Mouse (Mus musculus) CH12.LX (cell line): ENCODE data around the gene Zfp276. TPM values are rescaled to one million over a fixed set of nuclear protein-coding genes. Genes with fewer than 3 reads are reported as not detected.

Experiments used
- DNase-seq: peaks from one replicate; pipeline ENCODE4 v3.0.0-alpha.2; 2013; ENCODE audit errors: extremely low read depth
- H3K27ac ChIP-seq: 2 replicates; pipeline ENCODE4 v1.5.1; 2012; ENCODE audit warnings: low read depth, mild to moderate bottlenecking, control low read depth, moderate library complexity; ENCODE audit not compliant: insufficient read depth
- H3K27me3 ChIP-seq: replicated peaks from 2 replicates; pipeline ENCODE3; 2012; ENCODE audit warnings: inconsistent platforms
- H3K36me3 ChIP-seq, 2 experiments: replicated peaks in 1 of 2; 2 replicates each; pipeline versions ENCODE3 to v1.6.1; 2012; ENCODE audit warnings: inconsistent platforms in 1 of 2, low read length in 1 of 2, mild to moderate bottlenecking in 1 of 2, mixed read lengths in 1 of 2, moderate library complexity in 1 of 2; ENCODE audit not compliant: control insufficient read depth in 1 of 2, insufficient read depth in 1 of 2
- H3K4me1 ChIP-seq, 2 experiments: 2 replicates each; pipeline ENCODE4 v1.6.1; 2012; ENCODE audit warnings: inconsistent platforms in 1 of 2, moderate library complexity in 1 of 2; ENCODE audit not compliant: insufficient read depth in 2 of 2, control insufficient read depth in 1 of 2
- H3K4me2 ChIP-seq: 2 replicates; pipeline ENCODE4 v1.6.1; 2012; ENCODE audit warnings: low read depth, mild to moderate bottlenecking, control low read depth; ENCODE audit not compliant: poor library complexity, insufficient read depth, severe bottlenecking
- H3K4me3 ChIP-seq, 3 experiments: fragments of 150-350 bp in 1 of 3; sonication (generic) in 1 of 3; replicated peaks in 1 of 3; 2 replicates each; pipeline versions ENCODE3 to v1.5.1; 2011 to 2012; ENCODE audit warnings: low read depth in 2 of 3, low read length in 2 of 3, mild to moderate bottlenecking in 2 of 3, moderate library complexity in 2 of 3, control low read depth in 1 of 3, improper control_type of control experiment in 1 of 3, inconsistent platforms in 1 of 3, mixed read lengths in 1 of 3; ENCODE audit not compliant: poor library complexity in 1 of 3
- H3K79me2 ChIP-seq: replicated peaks from 2 replicates; pipeline ENCODE4 v1.6.1; 2012; ENCODE audit warnings: mild to moderate bottlenecking, moderate library complexity; ENCODE audit not compliant: control insufficient read depth, poor library complexity, insufficient read depth, severe bottlenecking; ENCODE audit errors: extremely low read depth
- H3K9ac ChIP-seq: 2 replicates; pipeline ENCODE4 v1.6.1; 2012; ENCODE audit warnings: low read depth, mild to moderate bottlenecking, control low read depth, moderate library complexity; ENCODE audit not compliant: insufficient read depth
- H3K9me3 ChIP-seq: replicated peaks from 2 replicates; pipeline ENCODE3; 2012; ENCODE audit warnings: low read length, inconsistent platforms, mixed read lengths
- CHD2 ChIP-seq: IDR thresholded peaks from 2 replicates; pipeline ENCODE4 v1.6.1; 2011; ENCODE audit warnings: low read length, improper control_type of control experiment
- CTCF ChIP-seq, 2 experiments: IDR thresholded peaks in 1 of 2; conservative IDR thresholded peaks in 1 of 2; 2 replicates each; pipeline ENCODE4 v1.5.1; 2011 to 2012; ENCODE audit warnings: low read depth in 2 of 2, low read length in 2 of 2, improper control_type of control experiment in 1 of 2, inconsistent platforms in 1 of 2, mild to moderate bottlenecking in 1 of 2, moderate library complexity in 1 of 2
- ELF1 ChIP-seq: IDR thresholded peaks from 2 replicates; pipeline ENCODE4 v1.6.1; 2014; ENCODE audit warnings: low read depth, mild to moderate bottlenecking, inconsistent platforms, low read length, improper control_type of control experiment
- EP300 ChIP-seq: IDR thresholded peaks from 2 replicates; pipeline ENCODE4 v1.6.1; 2011; ENCODE audit warnings: low read length, improper control_type of control experiment
- GABPA ChIP-seq: IDR thresholded peaks from 2 replicates; pipeline ENCODE4 v1.6.1; 2012; ENCODE audit warnings: low read depth, low read length, improper control_type of control experiment, inconsistent platforms; ENCODE audit not compliant: insufficient replicate concordance
- HCFC1 ChIP-seq: IDR thresholded peaks from 2 replicates; pipeline ENCODE4 v1.6.1; 2012; ENCODE audit warnings: low read depth, mild to moderate bottlenecking, inconsistent platforms, low read length, improper control_type of control experiment
- IRF4 ChIP-seq: IDR thresholded peaks from 2 replicates; pipeline ENCODE4 v1.6.1; 2014; ENCODE audit warnings: low read depth, mild to moderate bottlenecking, inconsistent platforms, low read length, improper control_type of control experiment
- JUN ChIP-seq: IDR thresholded peaks from 2 replicates; pipeline ENCODE4 v1.6.1; 2011; ENCODE audit warnings: low read depth, mild to moderate bottlenecking, low read length, improper control_type of control experiment, moderate library complexity; ENCODE audit not compliant: insufficient read depth
- JUND ChIP-seq: conservative IDR thresholded peaks from 2 replicates; pipeline ENCODE4 v1.6.1; 2011; ENCODE audit warnings: low read depth, low read length, improper control_type of control experiment
- KAT2A ChIP-seq: IDR thresholded peaks from 2 replicates; pipeline ENCODE4 v1.6.1; 2012; ENCODE audit warnings: low read length, improper control_type of control experiment, inconsistent platforms; ENCODE audit not compliant: insufficient replicate concordance
- MAFK ChIP-seq: IDR thresholded peaks from 2 replicates; pipeline ENCODE4 v1.6.1; 2011; ENCODE audit warnings: low read length, improper control_type of control experiment; ENCODE audit not compliant: insufficient replicate concordance
- MAX ChIP-seq: IDR thresholded peaks from 2 replicates; pipeline ENCODE4 v1.6.1; 2011; ENCODE audit warnings: low read length, improper control_type of control experiment
- MAZ ChIP-seq: IDR thresholded peaks from 2 replicates; pipeline ENCODE4 v1.6.1; 2012; ENCODE audit warnings: low read depth, mild to moderate bottlenecking, inconsistent platforms, low read length, improper control_type of control experiment, moderate library complexity
- MEF2A ChIP-seq: IDR thresholded peaks from 2 replicates; pipeline ENCODE4 v1.6.1; 2014; ENCODE audit warnings: low read depth, mild to moderate bottlenecking, inconsistent platforms, low read length, improper control_type of control experiment, borderline replicate concordance
- MYC ChIP-seq: IDR thresholded peaks from 2 replicates; pipeline ENCODE4 v1.6.1; 2011; ENCODE audit warnings: low read depth, mild to moderate bottlenecking, improper control_type of control experiment, low read length
- NELFE ChIP-seq: IDR thresholded peaks from 2 replicates; pipeline ENCODE4 v1.6.1; 2011; ENCODE audit warnings: low read depth, low read length, improper control_type of control experiment
- NRF1 ChIP-seq: IDR thresholded peaks from 2 replicates; pipeline ENCODE4 v1.6.1; 2014; ENCODE audit warnings: low read depth, mild to moderate bottlenecking, inconsistent platforms, low read length, improper control_type of control experiment, moderate library complexity
- PAX5 ChIP-seq: IDR thresholded peaks from 2 replicates; pipeline ENCODE4 v1.6.1; 2012; ENCODE audit warnings: low read length, inconsistent platforms, mixed read lengths
- POLR2A ChIP-seq: IDR thresholded peaks from 2 replicates; pipeline ENCODE4 v1.6.1; 2011; ENCODE audit warnings: low read depth, mild to moderate bottlenecking, improper control_type of control experiment, low read length
- POLR2AphosphoS2 ChIP-seq: IDR thresholded peaks from 2 replicates; pipeline ENCODE4 v1.6.1; 2011; ENCODE audit warnings: low read depth, low read length, improper control_type of control experiment
- RAD21 ChIP-seq: IDR thresholded peaks from 2 replicates; pipeline ENCODE4 v1.6.1; 2011; ENCODE audit warnings: low read depth, mild to moderate bottlenecking, low read length, improper control_type of control experiment, moderate library complexity
- SIN3A ChIP-seq: IDR thresholded peaks from 2 replicates; pipeline ENCODE4 v1.6.1; 2012; ENCODE audit warnings: low read length, improper control_type of control experiment, inconsistent platforms
- SMC3 ChIP-seq: IDR thresholded peaks from 2 replicates; pipeline ENCODE4 v1.6.1; 2011; ENCODE audit warnings: low read depth, low read length, improper control_type of control experiment
- TBP ChIP-seq: conservative IDR thresholded peaks from 2 replicates; pipeline ENCODE4 v1.6.1; 2011; ENCODE audit warnings: low read depth, low read length, improper control_type of control experiment
- TCF12 ChIP-seq: IDR thresholded peaks from 2 replicates; pipeline ENCODE4 v1.6.1; 2014; ENCODE audit warnings: low read depth, mild to moderate bottlenecking, inconsistent platforms, low read length, improper control_type of control experiment
- UBTF ChIP-seq: IDR thresholded peaks from 2 replicates; pipeline ENCODE4 v1.6.1; 2012; ENCODE audit warnings: low read depth, mild to moderate bottlenecking, inconsistent platforms, low read length, improper control_type of control experiment, moderate library complexity
- USF2 ChIP-seq: conservative IDR thresholded peaks from 2 replicates; pipeline ENCODE4 v1.6.1; 2011; ENCODE audit warnings: low read depth, low read length, improper control_type of control experiment
- ZC3H11A ChIP-seq: IDR thresholded peaks from 2 replicates; pipeline ENCODE4 v1.6.1; 2012; ENCODE audit warnings: low read depth, mild to moderate bottlenecking, inconsistent platforms, low read length, improper control_type of control experiment
- ZMIZ1 ChIP-seq: IDR thresholded peaks from 2 replicates; pipeline ENCODE4 v1.6.1; 2012; ENCODE audit warnings: low read depth, mild to moderate bottlenecking, inconsistent platforms, low read length, improper control_type of control experiment
- ZNF384 ChIP-seq: IDR thresholded peaks from 2 replicates; pipeline ENCODE4 v1.6.1; 2012; ENCODE audit warnings: low read depth, low read length, improper control_type of control experiment, inconsistent platforms
- dilution Hi-C: fragments of 300-500 bp; cut with MboI; formaldehyde crosslinking; loops from 2 replicates; pipeline ENCODE4 v1.14.3; 2020; ENCODE audit warnings: low sequenced_read_pairs; ENCODE audit not compliant: extremely low pct_unique_long_range_greater_than_20kb, extremely low pct_ligation_motif_present
- in situ Hi-C: fragments of 300-500 bp; cut with MboI; formaldehyde crosslinking; loops from 3 replicates; pipeline ENCODE4 v1.14.3; 2019; ENCODE audit warnings: low sequenced_read_pairs, low pct_ligation_motif_present, low pct_unique_long_range_greater_than_20kb, mixed read lengths
- polyA plus RNA-seq: library from polyadenylated mRNA; unstranded; fragments of >175 nt; gene quantifications from 2 replicates; pipeline ENCODE4 v1.2.1, GENCODE M21; 2012; ENCODE audit warnings: low read depth; ENCODE audit not compliant: insufficient read length
- total RNA-seq, 2 experiments: library from RNA; depleted of rRNA; stranded (reverse); fragments of 300-350 nt in 1 of 2; fragments of >200 nt in 1 of 2; gene quantifications; 2 replicates each; pipeline ENCODE4 v1.2.3; 2012 to 2014

Gene Zfp276
- total and polyA plus RNA-seq, 3 experiments = 5.5 to 10.2 (median 8.7) TPM

GRCm38 (mm10) chr8:123220917-123221316, 33.1 kb upstream of the Zfp276 start:
- dilution Hi-C loops = no loop called here
- in situ Hi-C loops = no loop called here
- H3K79me2 ChIP-seq = no peaks in the 10 kb centered on the region
- no peak for DNase-seq
- H3K9ac ChIP-seq = no peak overlapping the region
- H3K4me2 ChIP-seq = no peak overlapping the region
- H3K36me3 ChIP-seq = peaks cover 0 to 1% of the 10 kb centered on the region in 2 experiments
- peaks cover 0 to 15% of the 10 kb centered on the region in 2 experiments; a peak in 2 of 4 replicates for H3K4me1 ChIP-seq
- TF ChIP-seq MAZ = no peak
- TF ChIP-seq ELF1 = no peak
- no peak for TF ChIP-seq POLR2AphosphoS2
- TF ChIP-seq GABPA = no peak
- TF ChIP-seq UBTF = no peak
- no peak for TF ChIP-seq JUN
- H3K9me3 ChIP-seq = no peaks in the 10 kb centered on the region
- no peaks in the 10 kb centered on the region for H3K27me3 ChIP-seq
- no peak overlapping the region for H3K27ac ChIP-seq
- H3K4me3 ChIP-seq = no peak overlapping the region

DNA sequence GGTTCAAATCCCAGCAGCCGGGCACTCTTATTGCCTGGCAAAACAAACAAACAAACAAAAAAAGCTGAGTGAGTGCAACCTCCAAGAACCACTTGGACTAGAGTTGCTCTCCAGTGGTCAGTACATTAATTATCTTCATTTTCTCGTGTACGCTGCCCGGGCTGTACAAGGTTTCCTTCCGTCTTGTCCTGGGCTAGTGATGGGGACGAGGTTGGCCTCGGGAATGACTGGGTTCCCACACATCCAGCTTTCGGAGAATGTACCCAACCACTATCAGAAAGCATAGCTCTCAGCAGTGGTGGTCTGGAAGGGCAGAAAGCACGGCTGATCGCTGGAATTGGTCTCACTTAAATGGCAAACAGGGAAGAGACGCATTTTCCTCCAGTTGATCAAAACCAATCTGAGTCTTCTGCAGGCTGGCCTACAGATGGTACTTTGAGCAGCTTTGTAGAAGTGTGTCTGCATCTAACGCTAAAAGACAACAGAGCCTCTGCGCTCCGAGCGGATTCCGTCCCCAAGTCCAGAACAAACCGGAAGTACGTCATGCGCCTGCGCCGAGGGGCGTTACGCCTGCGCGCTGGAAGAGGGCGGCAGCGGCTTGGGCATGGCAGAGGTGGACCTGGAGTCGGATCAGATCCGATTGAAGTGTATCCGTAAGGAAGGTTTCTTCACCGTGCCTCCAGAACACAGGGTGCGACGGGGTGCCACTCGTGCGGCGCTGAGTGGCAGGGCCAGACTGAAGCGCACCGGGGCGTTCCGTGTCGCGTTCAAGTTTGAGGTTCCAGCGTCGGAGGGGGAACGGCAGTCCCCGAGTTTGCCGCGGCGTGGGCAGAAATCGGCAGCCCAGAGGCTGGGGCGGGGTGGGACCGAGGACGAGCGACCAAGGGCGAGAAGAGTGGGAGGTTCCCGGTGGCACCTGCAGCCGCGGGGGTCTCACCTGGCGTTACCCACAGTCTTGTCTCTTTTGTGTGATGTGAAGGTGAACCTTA, 29.4 kb upstream of the Zfp276 start, which contains the start of gene Cdk10:
Cdk10 (plus strand) TSS at position 565 of the 989 bp plus-strand sequence.
- peak within 1 kb of the TSS; percentile 86 for H3K4me2 ChIP-seq
- dilution Hi-C loops (no loop called here), in situ Hi-C loops (no loop called here)
- peak; percentile 90 for DNase-seq
- no peaks in the 10 kb centered on the region for H3K9me3 ChIP-seq
- peak within 1 kb of the TSS; percentile 96 for H3K9ac ChIP-seq
- no peaks in the 10 kb centered on the region for H3K79me2 ChIP-seq
- H3K27ac ChIP-seq = peak within 1 kb of the TSS; percentile 18; the same call in 1 of the 2 replicates
- H3K4me1 ChIP-seq = peaks cover 0 to 20% of the 10 kb centered on the region in 2 experiments; a peak in 2 of 4 replicates
- no peaks in the 10 kb centered on the region for H3K27me3 ChIP-seq
- H3K36me3 ChIP-seq = peaks cover 19 to 38% of the 10 kb centered on the region in 2 experiments
- H3K4me3 ChIP-seq = peak within 1 kb of the TSS; percentile 77 to 100 (median 99)
- TF ChIP-seq TCF12 (peak; percentile 94), PAX5 (no peak), HCFC1 (peak; percentile 90), ZC3H11A (no peak), MAZ (0 out of 2 replicates have a peak, but pooled peaks have one; percentile 26), EP300 (no peak), MYC (peak; percentile 56; the same call in 1 of the 2 replicates), SIN3A (peak; percentile 96), RAD21 (no peak), CTCF (conservative IDR thresholded peaks at IDR 0.05 in 1 of 2, IDR thresholded peaks at IDR 0.05 in 1 of 2; ENCODE audit: low read depth in 2 of 2, low read length in 2 of 2) (no peak), ZMIZ1 (peak; percentile 60; the same call in 1 of the 2 replicates), IRF4 (peak; percentile 51; the same call in 1 of the 2 replicates), JUN (no peak), JUND (no peak), ELF1 (peak; percentile 90), CHD2 (no peak), SMC3 (no peak), ZNF384 (no peak), NELFE (peak; percentile 98), USF2 (no peak), POLR2A (peak; percentile 98), KAT2A (peak; percentile 75; the same call in 1 of the 2 replicates), UBTF (0 out of 2 replicates have a peak, but pooled peaks have one; percentile 59), NRF1 (peak; percentile 96), POLR2AphosphoS2 (peak; percentile 93), MAFK (no peak), MEF2A (peak; percentile 31; the same call in 1 of the 2 replicates), MAX (peak; percentile 66), TBP (peak; percentile 89)
